Mouse (Mus musculus): ENCODE results near the gene Coro1a.

Gene Coro1a

DNA sequence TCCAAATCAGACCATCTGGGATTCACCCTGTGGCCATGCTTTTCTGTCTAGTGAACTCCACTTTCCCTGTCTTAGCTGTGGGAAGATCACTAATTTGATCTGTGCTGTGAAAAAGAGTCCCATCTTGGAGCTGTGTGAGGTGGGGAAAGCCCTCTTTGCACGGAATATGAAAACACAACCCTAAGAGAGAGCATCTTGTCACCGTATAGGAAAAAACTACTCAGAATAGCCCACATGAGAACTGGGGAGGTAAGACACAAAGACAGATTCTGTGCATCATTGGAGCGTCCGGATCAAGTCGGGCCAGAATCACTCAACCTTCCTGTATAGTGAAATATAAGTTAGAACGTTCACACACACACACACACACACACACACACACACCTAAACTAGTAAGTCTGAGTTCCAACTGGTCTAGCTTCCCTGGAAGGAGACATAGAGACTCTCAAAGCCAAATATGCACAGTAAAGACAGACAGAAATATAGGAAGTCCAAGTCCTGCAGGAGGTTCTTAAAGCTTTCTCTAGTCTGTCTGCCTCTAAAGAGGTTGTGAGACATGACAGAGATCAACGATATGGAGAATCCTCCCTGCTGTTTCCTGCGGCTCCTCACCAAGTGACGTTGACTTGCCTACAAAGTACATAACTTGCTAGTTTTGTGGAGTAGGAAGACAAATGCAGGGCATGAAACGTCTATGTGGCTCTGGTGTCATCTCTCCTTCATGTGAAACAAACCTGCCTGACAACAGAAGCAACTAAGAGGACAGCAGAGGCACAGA, 777 bp upstream of the Coro1a start:
- DNase-seq (ENCODE audit: low read depth, low spot score) = no peak

DNA sequence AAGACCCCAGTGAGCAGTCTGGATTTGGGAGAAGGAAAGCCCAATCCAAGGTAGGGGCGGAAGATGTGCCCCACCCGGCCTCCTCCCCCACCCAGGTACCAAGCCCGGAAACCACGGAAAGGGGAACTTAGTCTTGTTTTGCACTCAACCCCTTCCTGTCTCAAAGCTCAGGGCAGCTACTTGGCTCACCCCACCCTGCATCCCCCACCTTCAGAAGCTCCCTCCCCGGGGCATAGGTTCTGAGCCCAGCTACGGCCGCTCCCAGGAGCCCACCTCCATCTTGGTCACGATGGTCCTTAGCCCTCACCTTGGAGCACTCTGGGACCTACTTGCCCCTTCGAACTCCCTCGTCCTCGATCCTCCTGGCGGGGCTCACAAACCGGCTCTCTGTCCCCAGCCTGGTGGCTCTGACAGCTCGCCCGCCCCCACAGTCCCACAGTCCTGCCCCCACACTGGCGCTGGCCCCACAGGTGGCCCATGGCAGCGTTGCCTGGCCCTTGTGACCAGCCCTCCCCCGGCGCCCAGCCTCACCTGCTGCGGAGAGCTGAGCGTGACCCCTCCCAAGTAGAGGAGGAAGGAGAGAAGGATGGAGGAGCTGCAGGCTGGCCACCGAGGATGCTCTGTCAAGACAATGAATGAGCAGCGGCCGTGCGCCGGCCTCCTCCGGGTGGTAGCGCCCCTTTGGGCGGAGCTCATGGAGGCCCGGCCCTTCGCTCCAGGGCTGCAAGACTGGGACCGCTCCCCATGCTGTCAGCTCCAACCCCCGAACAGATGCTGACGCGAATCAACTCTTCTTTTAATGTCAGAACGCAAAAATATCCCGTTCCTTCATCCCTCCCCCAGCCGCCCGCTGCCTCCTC, 3.2 kb downstream of the Coro1a start:
- DNase-seq (ENCODE audit: low read depth, low spot score) = peak; percentile 71

DNA sequence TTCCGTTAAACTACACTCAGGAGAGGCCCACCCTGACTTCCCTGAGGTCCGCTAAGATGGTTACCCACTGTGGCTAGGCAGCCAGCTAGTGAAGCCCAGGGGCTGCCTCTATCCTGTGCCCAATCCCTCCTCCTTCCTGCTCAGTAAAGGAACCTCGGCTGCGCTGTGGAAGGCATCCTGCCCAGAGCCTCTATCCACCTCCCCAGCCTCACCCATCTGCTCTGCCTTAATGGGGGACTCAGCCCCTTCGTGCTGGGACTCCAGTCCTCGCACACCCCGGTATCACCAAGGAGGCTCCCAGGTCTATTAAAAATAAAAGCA, 3.9 kb downstream of the Coro1a start:
- no peak for DNase-seq (ENCODE audit: low read depth, low spot score)

DNA sequence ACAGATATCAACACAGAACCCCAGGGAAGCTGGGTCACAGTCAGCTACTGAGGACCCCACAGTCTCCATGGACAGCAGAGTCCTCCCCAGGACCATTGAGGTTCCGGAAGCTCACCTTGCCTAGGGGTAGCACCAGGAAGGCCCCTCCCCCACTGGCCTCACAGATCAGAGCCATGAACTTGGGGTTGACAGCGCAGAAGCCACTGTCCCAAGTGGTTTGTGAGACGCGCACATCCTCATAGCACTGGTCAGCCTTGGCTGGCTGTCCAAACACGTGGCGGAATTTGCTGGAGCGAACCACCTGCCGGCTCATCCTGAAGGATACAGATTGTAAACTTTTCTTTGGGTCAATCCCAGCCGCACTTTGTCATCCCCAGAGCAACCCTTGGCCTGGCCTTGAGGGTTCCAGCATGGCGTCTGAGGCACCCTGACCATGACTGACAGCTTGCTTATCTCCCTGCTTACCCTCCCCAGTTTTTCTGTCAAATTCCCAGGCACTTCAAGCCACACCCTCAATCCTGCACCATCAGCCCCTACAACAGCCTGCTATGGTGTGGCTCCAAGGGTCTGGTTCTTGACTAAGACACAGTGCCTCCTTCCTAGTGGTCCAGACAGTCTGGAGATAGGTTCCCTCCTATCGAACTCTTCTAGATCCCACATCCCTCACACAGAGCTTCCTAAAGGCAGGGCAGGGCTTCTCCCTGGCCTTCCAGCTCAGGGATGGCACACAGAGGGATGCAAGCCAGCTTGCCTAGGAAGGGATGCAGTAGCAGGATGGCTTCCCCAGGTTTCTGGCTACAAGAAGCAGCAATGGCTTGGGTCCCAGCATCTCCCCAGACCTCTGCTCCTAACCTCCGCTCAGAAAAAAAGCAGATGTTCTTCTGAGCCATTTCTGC, 4.5 kb downstream of the Coro1a start:
- DNase-seq (ENCODE audit: low read depth, low spot score) = no peak

DNA sequence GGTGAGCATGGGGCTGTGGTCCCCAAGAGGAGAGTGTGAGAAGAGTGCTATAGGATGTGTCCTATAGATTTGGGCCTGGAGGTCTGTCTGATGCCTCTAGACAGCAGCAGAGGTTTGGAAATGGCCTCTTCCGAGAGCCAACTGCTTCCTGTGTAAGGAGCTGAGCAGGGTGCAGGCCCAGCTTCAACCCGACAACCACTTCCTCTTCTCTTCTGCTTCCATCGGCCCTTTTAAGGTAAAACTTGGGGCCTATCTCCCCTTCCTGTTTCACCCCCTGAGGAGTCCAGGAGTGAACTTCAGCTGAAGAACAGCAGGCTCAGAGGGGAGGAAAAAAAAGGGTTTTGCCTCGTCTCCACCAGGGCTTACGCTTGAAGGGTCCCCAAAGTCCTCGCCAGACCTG, 5.2 kb downstream of the Coro1a start:
- DNase-seq (ENCODE audit: low read depth, low spot score) = no peak

DNA sequence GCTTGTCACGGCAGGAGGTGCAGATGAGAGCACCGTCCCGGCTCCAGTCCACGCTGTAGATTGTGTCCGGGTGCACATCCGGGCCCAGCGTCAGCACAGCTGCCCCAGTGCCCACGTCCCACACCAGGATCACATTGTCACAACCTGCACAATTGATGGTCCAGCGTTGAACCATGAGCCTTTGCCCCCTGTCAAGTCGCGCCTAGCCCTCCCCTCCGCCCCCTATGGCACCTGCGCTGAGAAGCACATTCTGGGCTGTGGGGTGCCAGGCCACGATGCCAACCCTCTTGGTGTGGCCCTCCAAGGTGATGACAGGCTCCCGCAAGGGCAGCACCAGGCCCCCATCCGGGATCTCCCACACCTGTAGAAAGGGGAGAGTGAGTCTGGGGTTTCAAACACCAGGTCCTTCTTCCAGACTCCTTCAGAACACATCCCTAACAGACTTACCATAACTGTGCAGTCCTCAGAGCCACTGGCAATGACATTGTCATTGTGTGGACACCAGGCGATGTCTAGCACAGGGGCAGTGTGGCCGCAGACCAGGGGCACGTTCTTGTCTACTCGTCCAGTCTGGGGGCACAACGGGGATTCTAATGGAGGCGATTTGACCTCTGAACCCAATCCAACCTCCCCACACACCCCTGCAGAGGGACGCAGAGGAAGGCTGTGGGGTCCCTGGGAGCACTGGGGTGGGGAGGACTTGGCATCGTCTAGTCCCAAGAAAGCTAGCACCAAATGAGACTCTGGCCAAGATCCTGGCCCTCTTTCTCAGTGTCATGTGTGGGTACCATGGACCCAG, 5.8 kb downstream of the Coro1a start:
- DNase-seq (ENCODE audit: low read depth, low spot score) = no peak

DNA sequence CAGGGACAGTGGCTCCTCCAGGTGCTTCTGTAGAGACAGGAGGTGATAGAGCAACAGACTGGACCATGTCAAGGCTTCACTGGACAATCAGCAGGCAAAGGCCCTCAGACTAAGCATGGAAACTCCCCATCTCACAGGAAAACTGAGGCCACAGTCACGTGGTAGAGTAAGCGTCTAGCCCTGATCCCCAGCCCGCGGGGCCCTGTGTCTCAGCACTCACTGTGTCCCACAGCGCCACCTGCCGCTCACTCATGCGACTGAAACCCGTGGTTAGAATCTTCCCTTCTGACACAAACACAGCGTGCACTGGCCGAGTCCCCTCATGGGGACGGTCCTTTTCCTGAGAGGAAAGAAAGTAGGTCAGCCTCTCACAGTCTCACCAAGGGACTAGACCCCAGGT, 6.5 kb downstream of the Coro1a start:
- peak; percentile 94 for DNase-seq (ENCODE audit: low read depth, low spot score)

DNA sequence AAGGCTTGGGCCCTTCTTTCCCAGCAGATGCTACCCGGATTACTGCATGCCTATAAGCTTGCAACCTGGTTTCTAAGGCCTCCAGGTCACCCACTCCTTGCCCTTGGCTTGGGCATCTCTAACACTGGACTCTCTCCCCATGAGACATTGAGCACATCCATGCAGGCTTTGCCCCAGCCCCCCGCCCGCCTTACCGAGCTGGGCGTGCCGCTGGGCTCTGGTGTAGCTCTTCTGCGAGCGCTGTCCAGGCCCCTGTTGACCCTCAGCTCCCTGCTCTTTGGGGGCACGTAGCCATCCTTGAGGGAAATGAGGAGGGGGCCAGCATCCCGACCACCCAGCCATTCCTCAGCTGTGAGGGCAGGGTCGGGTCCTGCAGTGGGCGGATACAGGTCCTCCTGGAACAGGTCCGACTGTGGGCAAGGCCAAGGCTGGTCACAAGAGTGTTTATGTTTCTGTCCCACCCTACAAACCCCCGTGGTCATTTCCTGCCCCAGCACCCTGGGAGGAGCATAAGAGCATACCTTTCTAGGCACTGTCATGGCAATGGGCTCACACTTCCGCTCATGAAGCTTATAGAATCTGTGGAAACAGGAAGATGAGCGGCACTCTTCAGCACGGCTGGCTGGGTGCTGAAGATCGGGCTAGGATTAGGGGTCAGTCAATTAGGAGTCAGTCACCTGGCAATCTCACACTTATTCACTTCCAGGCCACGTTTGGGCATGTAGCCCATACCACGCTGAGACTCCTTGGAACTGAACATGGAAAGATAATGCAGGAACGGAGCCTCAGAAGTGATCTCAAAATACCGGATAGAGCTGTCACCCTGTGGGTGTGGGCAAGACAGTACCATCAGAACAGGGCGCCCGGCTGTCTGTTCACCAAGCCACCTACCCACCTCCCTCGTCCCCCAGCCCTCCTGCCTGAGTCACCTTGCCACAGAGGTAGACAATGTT, 7.2 kb downstream of the Coro1a start:
- no peak for DNase-seq (ENCODE audit: low read depth, low spot score)

DNA sequence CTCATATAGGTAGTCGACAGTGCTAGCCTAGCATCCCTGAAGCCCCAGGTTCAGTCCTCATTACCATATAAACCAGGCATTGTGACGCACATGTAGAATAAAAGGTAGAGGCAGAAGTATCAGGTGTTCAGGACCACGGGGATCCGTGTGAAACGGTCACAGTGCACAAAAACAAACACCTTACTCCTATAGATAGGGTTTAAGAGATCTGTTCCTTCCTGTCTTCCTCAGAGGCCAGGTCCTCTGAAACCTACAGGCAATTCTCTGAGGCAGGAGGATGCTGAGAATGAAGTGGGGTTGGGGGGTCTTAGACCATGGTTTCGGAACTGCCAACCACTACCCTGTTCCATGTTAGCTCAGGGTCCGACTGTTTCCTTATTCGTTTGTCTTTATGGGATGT, 9.7 kb downstream of the Coro1a start:
- no peak for DNase-seq (ENCODE audit: low read depth, low spot score)

DNA sequence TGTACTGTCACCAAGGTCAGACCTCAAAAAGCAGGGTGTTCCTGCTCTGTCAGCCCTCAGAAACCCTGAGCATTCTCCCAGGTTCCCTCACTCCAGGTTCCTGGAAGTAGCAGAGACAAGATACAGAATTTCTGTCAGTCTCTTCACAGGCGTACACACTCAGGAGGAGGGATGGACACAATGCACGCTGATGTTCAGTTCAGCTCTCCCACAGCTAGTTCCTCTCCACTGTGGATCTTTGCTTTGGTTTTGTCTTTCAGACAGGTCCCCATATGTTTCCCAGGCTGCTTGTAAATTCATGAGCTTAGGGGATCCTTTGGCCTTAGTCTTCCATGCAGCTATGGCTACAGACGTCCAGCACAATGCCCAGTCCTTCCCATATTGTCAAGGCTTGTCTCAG, 10.7 kb downstream of the Coro1a start:
- no peak for DNase-seq (ENCODE audit: low read depth, low spot score)

DNA sequence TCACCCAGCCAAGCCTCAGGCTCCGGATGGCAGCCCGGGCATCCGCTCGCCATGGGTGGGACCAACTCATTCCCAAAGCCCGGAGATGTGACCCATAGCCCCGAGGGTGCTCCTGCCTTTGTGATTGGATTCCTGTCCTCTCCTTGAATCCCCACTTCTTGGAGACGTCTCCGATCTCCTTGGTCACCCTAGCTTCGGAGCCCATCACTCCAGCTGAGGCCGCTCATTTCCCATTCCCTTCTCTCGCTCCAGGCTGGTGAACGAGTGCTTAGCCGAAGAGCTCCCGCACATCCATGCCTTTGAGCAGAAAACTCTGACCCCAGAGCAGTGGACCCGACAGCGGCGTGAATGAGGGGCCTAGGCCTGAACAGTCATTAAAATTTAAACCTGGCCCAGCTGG, 11.3 kb downstream of the Coro1a start:
- no peak for DNase-seq (ENCODE audit: low read depth, low spot score)

DNA sequence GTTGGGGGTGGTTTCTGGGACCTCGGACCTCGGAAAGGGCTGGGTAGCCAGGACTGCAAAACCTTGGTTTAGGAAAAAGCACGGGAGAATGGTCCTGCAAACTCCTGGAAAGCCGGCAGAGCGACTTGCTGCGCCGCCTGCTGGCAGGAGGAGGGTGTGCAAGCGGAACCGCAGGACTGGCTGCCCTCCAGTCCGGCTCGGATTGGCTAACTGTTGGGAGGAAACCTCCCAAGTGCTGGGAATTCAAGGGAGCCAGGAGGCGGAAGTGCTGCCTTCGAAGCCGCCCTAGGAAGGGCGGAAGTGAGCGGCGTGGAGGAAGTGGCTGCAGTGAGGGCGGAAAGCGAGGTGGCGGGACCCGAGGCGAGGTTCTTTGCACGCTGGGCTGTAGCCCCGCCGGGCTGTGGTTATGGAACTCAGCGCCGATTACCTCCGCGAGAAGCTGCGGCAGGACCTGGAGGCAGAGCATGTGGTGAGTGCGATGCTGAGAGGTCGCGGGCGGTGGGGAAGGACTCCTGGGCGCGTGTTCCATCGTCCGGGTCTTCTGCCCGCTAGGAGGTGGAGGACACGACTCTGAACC, 11.9 kb downstream of the Coro1a start, which contains the start of gene Slx1b:
TSS of gene Slx1b (minus strand) at position 154 of the 577 bp plus-strand sequence.
- peak; percentile 99 for DNase-seq (ENCODE audit: low read depth, low spot score)

DNA sequence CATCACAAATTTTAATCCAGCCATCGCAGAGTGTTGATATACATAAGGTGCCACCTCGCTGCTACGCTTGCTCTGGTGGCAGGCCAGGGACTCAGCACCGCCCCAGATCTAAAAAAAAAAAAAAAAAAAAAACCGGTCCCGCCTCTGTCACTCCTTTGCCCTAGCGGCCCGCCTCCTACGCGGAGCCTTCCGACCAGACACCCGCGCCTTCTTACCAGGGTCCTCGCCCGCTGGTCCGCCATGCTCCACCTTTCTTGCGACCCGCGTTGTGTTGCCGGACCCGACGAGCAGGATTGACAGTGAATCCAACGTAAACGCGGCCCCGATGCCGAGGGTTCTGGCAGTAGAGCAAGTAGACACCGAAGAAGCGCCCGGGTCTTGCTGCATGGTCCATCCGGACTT, 12.4 kb downstream of the Coro1a start, which contains the start of gene Bola2:
TSS of gene Bola2 (plus strand) at position 192 of the 402 bp plus-strand sequence.
- peak; percentile 86 for DNase-seq (ENCODE audit: low read depth, low spot score)

DNA sequence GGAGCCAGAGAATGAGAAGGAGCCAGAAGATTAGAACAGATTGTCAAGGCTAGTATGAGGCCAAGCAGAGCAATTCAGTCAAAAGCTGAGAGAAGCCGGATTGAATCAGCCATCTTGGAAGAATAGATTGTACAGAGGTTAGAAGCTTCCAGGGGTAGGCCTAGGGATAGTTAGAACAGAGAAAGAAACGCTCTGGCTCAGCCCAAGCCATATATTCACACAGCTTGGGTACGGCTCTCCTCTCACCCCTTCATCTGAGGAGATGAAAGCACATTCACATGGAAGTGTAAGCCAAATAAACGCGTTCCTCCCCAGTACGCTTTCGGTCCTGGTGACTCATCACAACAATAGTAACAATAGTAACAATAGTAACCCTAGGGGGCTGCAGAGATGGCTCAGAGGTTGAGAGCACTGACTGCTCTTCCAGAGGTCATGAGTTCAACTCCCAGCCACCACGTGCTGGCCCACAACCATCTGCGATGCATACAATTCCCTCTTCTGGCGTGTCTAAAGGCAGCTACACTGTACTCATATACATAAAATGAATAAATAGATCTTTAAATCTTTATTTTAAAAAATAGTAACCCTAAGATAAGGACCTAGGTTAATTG, 13.0 kb downstream of the Coro1a start:
- DNase-seq (ENCODE audit: low read depth, low spot score) = peak; percentile 91

DNA sequence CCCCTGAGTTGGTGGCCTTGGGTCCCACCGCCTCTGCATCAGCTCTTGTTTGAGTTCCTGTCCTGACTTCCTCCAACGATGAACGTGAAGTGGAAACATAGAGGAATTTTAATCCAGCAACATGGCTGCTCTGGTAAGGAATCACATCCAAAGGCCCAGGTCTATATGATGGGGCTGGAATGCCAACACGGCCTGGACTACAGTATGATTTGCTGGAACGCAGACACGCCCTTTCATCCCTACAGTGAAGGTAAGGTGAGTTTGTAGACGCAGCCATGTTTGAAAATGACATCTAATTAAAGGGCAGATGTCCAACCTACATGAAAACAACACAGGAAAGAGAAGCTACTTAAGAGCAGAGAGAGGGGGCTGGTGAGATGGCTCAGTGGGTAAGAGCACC, 13.8 kb downstream of the Coro1a start:
- DNase-seq (ENCODE audit: low read depth, low spot score) = peak; percentile 70

DNA sequence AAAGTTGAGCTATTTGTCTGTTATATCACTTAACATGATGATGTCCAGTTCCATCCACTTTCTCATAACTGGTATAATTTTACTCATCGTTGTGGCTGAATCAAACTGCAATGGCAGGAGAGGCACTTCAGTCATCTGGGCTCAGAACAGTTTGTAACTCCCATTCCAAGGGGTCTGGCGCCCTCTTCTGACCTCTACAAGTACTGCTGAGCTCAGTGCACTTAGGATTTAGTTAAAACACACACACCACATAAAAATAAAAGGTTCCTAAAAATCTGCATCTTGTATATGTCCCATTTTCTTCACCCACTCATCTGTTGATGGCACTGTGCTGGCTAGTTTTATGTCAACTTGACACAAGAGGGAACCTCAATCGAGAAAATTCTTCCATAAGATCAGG, 14.3 kb downstream of the Coro1a start:
- DNase-seq (ENCODE audit: low read depth, low spot score) = peak; percentile 89

DNA sequence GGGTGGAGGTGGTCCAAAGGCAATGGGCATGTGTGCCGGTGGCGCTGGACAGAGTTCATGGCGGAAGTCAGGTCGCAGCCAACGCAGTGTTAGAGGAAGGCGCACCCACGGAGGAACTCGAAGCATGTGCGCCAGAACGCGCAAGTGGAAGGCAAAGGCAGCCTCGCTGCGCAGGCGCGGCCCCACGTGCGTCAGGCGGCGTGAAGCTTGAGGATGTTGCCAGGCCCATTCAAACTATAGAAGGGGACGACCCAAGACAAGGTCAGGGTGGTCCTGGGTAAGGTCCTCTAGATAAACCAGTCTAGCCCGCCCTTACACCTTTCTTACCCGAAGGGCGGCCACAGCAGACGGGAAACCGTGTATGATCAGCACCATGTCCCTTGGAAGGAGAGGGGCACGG, 15.2 kb downstream of the Coro1a start:
- DNase-seq (ENCODE audit: low read depth, low spot score) = peak; percentile 60

DNA sequence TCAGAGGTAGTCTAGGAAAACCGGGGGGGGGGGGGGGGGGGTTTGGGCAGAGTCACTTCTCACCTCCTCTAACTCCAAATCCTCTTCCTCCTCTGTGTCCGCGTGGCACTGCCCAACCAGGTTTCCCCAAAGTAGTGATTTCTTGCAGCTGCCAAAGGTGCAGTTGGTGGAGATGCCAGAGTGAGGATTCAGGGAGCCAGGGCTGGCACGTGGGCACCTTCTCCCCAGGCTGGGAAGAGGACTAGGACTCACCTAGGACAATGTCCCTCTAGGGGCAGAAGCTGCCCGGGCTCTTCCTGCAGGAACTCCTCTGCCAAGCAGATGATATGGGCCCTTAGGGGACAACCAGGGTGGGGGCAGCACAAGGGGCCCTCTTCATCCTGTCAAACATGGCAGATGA, 15.9 kb downstream of the Coro1a start:
- no peak for DNase-seq (ENCODE audit: low read depth, low spot score)

DNA sequence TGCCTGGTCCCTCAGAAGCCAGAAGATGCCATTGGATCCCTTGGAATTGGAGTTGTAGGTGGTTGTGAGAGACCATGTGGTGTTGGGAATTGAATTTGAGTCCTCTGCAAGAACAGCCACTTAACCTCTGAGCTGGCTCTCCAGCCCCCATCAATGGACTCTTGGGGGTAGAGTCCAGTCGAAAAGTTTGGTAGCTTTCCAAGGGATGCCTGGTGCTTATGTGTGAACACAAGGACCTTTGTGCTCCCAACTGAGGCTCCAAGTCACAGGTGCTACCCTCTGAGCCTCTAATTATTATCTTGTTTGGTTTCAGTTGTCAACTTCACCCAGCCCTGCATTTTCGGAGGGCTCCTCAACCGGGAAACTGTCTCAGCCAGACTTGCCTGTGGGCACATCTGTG, 16.9 kb downstream of the Coro1a start:
- DNase-seq (ENCODE audit: low read depth, low spot score) = no peak
